Mouse (Mus musculus): ENCODE measurements around the gene Zfp992.
"Not testable (repeated sequence)": the region's sequence is repeated elsewhere in the genome, so short reads cannot be mapped to it uniquely, and the experiment has no call there.

Gene Zfp992

DNA sequence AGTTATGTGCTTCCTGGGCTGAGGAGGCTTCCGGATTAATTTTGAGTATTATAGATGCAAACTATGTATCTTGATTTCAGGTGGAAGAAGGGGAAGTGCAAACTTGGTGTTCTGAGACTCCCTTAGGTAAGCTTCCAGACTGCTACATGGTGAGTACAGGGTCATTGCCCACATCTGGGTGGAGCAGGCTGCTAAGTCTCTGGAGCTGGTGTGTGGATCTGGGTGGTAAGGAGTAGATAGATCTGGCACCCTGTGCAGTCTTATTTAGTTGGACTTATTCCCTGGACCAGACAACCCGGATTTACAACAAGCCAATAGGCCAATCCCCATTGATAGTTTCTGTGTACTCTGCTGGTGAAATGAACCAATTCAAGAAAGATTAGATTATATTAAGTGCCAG, at the start of gene Zfp992:
Zfp992 (plus strand) TSS at position 74 of the 400 bp plus-strand sequence.
- not testable (repeated sequence) for DNase-seq (ENCODE audit: low spot score)

DNA sequence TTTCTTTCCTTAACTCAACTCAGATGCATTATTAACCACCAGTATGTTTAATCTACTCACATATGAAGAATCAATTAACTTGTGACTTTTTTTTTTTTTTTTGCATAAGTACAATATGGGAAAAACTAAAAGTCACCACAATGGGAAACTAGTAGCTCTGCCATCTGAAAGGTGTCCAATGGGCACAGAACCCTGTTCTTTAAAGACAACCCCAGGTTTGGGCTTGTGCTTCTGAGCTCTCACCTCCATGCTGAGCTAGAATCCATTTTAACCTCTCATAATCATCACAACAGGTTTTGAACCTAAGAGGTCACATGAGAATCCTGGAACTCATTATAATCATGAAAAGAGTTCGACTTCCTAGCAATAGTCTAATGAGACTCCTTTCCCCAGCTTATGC, 19.4 kb upstream of the Zfp992 start:
- not testable (repeated sequence) for DNase-seq (ENCODE audit: low spot score)

DNA sequence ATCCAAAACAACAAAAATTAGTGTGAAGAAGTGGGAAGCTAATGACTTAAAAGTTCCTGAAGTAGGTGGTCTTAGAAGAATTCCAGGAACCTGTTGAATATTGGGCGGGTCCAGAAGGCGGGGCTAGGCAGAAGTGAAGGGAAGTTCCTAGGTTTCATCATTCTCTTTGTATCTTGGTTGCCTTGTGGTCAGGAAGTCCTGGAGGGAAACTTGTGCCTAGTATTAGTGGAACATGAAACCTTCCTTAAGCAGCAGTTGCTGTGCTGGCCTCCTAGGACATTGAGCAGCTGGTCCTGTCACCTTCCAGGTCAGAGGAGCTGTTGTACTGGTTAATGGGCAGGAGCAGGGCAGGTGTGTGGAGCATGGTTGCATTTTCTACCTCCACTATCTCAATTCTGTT, 17.9 kb upstream of the Zfp992 start:
- not testable (repeated sequence) for DNase-seq (ENCODE audit: low spot score)

GRCm38 (mm10) chr4:146435539-146435938, 13.3 kb upstream of the Zfp992 start:
- not testable (repeated sequence) for DNase-seq (ENCODE audit: low spot score)

GRCm38 (mm10) chr4:146437256-146437655, 11.6 kb upstream of the Zfp992 start:
- not testable (repeated sequence) for DNase-seq (ENCODE audit: low spot score)

- not testable (repeated sequence) for DNase-seq (ENCODE audit: low spot score)
These were observed 4.5 kb upstream of the Zfp992 start for GRCm38 (mm10) chr4:146444345-146444744.

- DNase-seq (ENCODE audit: low spot score) = not testable (repeated sequence)
These were observed 3.7 kb upstream of the Zfp992 start for GRCm38 (mm10) chr4:146445121-146445520.

DNA sequence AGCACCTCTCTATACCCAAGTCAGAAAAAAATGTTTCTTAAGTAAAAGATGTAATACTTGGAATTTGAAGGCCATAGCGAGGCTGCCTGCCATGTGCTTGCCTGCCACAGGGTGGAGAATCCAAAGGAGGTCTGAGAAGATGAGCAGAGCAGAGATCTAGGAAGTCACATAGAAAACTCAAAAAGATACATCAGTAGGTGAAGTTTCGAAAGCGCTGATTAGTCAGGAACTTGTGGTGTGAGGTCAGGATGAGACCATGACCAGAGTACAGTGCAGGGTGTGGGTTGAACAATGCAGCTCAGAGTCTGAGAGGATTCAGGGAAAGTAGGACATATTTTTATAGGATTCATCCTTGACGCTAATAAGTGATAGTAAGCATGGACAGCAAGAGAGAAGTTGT, 2.7 kb upstream of the Zfp992 start:
- not testable (repeated sequence) for DNase-seq (ENCODE audit: low spot score)

- not testable (repeated sequence) for DNase-seq (ENCODE audit: low spot score)
These were observed 1.8 kb upstream of the Zfp992 start for GRCm38 (mm10) chr4:146447016-146447415.

GRCm38 (mm10) chr4:146449711-146450110, 888 bp downstream of the Zfp992 start:
- not testable (repeated sequence) for DNase-seq (ENCODE audit: low spot score)

DNA sequence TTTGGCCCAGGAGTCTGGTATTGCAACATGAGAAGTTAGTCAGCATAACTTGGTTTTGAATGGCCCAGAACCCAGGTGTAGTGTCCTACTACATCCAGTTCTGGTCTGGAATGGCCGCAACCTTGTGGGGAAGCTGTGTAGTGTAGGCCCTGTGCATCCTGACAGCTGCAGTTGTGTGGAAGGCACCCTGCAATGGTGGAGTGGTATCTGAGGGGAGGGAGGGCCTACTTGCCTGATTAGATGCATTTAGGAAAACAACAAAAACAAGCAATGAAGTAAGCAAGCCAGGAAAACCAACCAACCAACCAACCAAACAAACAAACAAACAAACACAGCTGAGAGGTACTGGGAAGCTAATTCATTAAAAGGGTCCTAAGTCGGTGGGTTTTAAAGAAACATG, 3.8 kb downstream of the Zfp992 start:
- not testable (repeated sequence) for DNase-seq (ENCODE audit: low spot score)

GRCm38 (mm10) chr4:146454170-146454569, 5.3 kb downstream of the Zfp992 start:
- not testable (repeated sequence) for DNase-seq (ENCODE audit: low spot score)

DNA sequence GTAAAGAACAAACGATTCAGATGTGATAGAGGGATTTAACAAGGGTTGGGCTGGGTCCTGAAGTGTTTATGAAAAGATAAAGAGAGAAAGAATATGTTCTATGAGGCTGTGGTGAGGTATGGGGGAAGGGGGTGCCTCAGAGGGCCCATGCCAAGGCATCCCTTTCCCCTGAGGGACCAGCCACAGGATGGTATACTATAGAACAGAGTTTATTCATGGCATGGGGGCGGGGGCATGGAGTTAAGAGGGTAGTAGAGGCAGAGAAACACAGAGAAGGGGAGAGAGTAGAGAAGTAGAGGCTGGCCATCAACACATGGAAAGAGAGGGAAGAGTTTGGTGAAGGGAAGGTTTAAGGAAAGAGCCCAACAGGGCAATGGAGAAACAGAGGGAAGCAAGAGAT, 6.1 kb downstream of the Zfp992 start:
- DNase-seq (ENCODE audit: low spot score) = no peak

DNA sequence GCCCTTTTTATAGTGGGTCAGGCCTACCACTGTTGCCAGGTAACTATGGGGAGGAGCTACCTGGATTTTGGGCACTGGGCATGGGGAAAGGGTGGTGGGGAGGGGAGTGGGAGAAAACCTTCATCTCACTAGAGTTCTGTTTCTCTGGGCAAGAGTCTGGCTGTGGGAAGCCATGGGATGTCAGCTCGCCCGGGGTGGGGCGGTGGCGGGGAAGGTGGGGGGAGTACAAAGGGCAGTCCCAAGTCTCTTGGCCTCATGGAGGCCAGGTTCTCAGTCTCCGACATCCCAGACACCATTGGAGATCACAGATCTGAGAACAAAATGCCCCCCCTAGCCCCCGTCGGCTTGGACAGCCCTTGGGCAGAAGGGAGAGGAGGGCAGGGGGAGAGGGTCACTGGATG, 6.5 kb downstream of the Zfp992 start:
- no peak for DNase-seq (ENCODE audit: low spot score)

DNA sequence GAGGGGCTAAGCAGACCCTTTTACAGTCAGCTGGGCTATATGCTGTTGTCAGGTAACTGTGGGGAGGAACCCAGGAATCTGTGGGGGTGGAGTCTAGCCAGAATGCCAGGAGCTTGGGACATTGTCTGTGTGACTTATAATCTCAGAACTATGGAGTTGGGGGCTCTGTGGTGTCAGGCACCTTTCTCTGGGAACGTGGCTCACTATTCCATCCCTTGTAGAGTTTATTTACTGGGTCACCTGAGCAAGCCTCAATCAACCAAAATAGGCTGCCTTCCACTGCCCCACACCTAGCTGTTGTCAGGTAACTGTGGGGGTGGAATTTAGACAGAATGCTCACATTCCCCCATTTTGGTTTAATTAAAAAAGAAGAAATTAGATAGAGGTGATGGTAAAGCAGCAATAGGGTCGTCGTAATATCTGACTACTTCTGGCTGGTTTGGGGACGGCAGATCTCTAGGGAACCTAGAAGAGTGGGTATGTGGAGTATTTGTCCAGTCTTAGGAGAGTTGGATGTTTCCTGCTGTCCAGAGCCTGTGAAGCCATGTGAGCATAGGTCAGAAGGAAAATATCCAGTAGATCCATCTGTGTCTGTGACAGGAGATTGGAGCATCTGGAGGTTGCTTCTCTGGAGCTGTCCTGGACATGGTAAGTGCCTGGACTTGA, 7.4 kb downstream of the Zfp992 start:
- no peak for DNase-seq (ENCODE audit: low spot score)

DNA sequence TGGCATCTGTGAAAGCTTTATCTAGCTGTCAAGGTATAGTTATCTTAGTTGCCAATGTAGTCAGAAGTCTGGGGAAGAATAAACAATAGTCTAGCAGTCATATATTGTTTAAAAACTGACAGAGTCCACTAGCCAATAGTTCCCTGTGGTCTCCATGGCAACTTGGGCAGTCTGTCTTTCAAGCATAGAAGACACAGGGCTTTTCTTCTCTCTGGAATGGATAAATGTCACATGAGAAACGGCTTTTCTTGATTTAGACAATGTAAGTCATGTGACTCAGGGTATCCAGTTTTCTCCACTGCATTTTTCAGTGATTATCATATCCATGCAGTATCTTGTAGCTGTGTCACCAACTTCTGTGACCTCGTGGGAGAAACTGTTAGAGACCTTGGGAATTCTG, 8.3 kb downstream of the Zfp992 start:
- no peak for DNase-seq (ENCODE audit: low spot score)

- DNase-seq (ENCODE audit: low spot score) = no peak
These were observed 8.9 kb downstream of the Zfp992 start for GRCm38 (mm10) chr4:146457720-146458119.

GRCm38 (mm10) chr4:146459822-146460221, 11.0 kb downstream of the Zfp992 start:
- DNase-seq (ENCODE audit: low spot score) = not testable (repeated sequence)

GRCm38 (mm10) chr4:146460685-146461084, 11.9 kb downstream of the Zfp992 start:
- not testable (repeated sequence) for DNase-seq (ENCODE audit: low spot score)

- DNase-seq (ENCODE audit: low spot score) = not testable (repeated sequence)
These were observed 15.0 kb downstream of the Zfp992 start for GRCm38 (mm10) chr4:146463649-146464351.

DNA sequence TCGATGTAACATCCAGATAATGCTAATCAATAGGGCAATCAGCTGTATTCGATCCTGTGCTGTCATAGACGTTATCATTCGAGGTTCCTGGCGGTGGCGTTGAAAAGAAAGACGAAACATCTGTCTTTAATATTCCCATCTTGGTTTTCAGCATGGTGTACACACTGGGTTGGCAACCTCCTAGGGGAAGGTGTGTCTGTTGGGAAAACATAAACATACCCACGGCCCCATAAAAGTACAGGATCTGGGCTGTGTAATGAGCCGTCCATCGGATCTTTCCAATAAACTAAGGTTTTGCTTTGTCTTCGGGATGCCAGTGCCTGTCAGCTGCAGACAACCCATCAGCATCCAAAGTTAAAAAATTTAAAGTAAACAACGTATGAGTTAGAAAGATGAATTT, 21.2 kb downstream of the Zfp992 start:
- DNase-seq (ENCODE audit: low spot score) = not testable (repeated sequence)

- not testable (repeated sequence) for DNase-seq (ENCODE audit: low spot score)
These were observed 25.4 kb downstream of the Zfp992 start for GRCm38 (mm10) chr4:146474181-146474580.

Data from testis, postnatal 14 days (tissue).